Mouse (Mus musculus) heart, postnatal 0 days (tissue): ENCODE results near the gene Sox12.

Experiments used
- CTCF ChIP-seq: IDR thresholded peaks from 2 replicates; pipeline ENCODE4 v1.5.1; 2016; ENCODE audit warnings: antibody characterized with exemption, control low read depth, low read depth
- EP300 ChIP-seq: IDR thresholded peaks from 2 replicates; pipeline ENCODE4 v1.6.1; 2016; ENCODE audit warnings: antibody characterized with exemption, low read depth

DNA sequence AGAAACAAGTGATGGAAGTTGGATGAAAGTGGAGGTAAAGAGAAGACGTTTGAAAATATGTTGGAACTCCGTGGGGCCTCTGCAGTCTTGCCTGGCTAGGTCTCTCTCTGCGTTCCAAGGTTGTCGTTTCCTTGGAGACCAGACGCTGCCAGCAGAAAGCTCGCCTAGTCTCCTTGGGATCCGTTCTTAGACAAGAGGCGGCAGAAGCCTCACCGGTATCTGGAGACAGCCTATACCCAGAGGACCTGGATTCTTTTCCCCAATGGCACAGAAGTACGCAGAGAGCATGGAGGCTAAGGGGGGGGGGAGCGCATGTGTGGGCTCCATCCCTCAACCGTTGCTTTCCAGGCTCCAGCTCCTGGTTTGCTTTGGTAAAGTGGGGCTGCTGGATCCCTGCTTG, 29.6 kb upstream of the Sox12 start:
- no peak for TF ChIP-seq CTCF
- no peak for TF ChIP-seq EP300
